Mouse (Mus musculus) layer of hippocampus, postnatal 25 days (tissue): ENCODE data around the gene Gm29776. TPM values are rescaled to one million over a fixed set of nuclear protein-coding genes. Genes with fewer than 3 reads are reported as not detected.

Experiments
- DNase-seq, 2 experiments: peaks; one replicate each; pipeline ENCODE4 v3.0.0; 2022; ENCODE audit warnings: mixed read lengths in 2 of 2, low spot score in 1 of 2; ENCODE audit errors: extremely low spot score in 1 of 2
- total RNA-seq, 2 experiments: library from RNA; stranded (reverse); gene quantifications; 2 replicates each; pipeline ENCODE4 v1.2.3; 2021

Gene Gm29776
- total RNA-seq, 2 experiments from 2014 or later, result not detected

- no peak for DNase-seq
These were observed 14.2 kb upstream of the Gm29776 start for GRCm38 (mm10) chr14:54712861-54713260.

- no peak for DNase-seq
These were observed 13.4 kb upstream of the Gm29776 start, which contains the start of gene Cebpe for GRCm38 (mm10) chr14:54712074-54712473. TSS of gene Cebpe (minus strand) at chr14:54712174.

DNA sequence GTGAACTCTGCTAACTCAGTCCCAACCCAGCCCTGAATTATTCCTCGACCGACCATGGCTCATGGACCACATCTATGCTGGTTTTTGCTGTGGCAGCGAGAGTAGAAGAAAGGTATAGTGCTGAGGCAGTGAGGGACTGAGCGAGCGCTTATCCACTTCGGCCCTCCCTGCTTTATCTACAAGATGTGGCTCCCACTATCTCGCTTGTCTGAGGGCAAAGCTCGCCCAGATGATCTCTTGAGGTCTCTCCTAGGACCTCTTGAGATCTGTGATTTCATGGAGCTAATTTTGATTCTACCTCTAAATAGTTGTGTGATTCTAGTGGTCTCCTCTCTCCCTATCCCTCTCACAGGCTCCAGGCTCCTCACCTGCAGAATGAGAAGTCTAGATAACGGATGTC, 10.4 kb upstream of the Gm29776 start:
- DNase-seq, result no peak

GRCm38 (mm10) chr14:54706589-54707320, 8.1 kb upstream of the Gm29776 start:
- no peak for DNase-seq

DNA sequence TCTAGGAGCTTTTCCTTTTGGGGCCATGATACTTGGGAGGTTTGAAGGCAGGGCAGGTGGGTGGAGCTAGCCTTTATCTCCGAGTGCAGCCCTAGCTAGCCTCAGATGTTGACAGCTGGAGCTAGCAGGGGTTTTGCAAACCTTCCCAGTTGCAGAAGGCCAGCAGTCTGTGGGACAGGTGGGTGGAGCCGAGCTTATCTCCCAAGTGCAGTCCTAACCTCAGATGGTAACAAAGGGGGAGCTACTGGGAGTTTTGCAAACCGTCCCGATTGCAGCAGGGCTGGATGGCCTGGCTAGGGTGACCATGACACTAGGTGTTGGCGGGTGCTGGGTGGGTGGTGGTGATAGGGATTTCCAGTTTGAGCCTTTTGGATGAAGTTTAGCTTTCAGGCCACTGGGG, 7.2 kb upstream of the Gm29776 start:
- DNase-seq, result no peak

GRCm38 (mm10) chr14:54703207-54703606, 4.6 kb upstream of the Gm29776 start:
- DNase-seq, result no peak

- DNase-seq, result peak; percentile 56 to 87
These were observed 2.7 kb upstream of the Gm29776 start for GRCm38 (mm10) chr14:54701298-54701697.

DNA sequence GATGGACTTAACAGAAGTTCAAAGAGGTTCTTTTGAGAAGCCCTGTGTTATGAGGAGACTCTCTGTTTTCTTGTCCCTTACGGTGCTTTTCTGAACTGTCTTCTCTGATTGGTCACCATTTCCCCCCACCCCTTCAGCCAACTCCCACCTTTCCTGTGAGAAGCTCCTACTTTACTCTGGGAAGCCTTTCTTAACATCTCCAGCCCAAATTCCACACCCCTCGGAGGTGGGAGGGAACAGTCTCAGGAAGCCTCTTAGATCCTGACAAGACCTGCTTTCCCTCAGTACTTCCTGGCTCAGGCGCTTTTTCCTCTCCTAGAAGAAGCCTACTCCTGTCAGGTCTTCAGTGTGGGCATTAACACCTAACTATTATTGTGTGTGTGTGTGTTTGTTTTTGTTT, 953 bp upstream of the Gm29776 start:
- DNase-seq, result no peak

GRCm38 (mm10) chr14:54696752-54697151, 1.9 kb downstream of the Gm29776 start:
- DNase-seq, result no peak

- no peak for DNase-seq
These were observed 3.6 kb downstream of the Gm29776 start for GRCm38 (mm10) chr14:54695042-54695441.

DNA sequence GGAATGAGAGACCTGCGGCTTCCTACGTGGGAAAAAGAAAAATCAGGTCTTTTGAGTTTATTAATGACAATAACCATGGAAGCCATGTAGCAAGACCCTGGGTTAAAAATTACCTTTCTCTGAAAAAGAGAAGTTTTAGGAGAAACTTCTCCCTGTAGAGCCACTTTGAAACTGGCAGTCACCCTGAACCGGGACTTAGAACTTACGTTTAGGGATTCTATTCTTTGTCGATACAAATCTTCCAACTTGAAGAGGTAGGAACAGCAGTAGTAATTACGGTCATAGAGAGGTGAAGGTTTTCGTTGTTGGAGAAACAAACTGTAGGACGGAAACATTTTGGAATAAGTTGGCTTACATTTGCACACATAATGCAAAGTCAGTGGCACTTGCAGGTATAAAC, 11.4 kb downstream of the Gm29776 start:
- no peak for DNase-seq

GRCm38 (mm10) chr14:54686522-54687143, 12.0 kb downstream of the Gm29776 start, which contains the start of gene Acin1:
TSS of gene Acin1 (minus strand) at chr14:54686931.
- peak; percentile 100 for DNase-seq

DNA sequence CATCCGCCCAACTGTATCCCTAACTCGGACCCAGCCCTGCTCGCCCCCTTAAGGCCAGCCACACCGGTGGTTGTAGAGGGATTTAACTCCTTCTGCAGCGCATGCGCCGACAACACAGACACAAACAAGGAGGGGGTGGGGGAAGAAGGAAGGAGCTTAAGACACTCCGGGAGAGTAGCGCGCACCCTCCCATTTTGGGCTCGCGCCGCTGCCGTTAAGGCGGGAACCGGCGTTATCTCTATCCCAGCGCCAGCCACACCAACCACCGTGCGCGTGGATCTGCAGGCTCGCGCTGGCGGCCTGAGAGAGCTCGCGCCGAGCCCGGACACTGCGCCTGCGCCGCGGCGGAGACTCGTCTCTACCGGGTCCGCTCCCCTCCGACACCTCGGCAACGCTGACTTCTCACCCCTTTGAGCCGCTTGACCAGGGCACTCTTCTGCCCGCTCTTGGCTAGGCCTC, 12.5 kb downstream of the Gm29776 start, which contains the start of gene 1700123O20Rik:
TSS of gene 1700123O20Rik (plus strand) at position 154 of the 459 bp plus-strand sequence.
- DNase-seq, result no peak

- no peak for DNase-seq
These were observed 13.2 kb downstream of the Gm29776 start for GRCm38 (mm10) chr14:54685471-54685870.

GRCm38 (mm10) chr14:54682396-54682795, 16.2 kb downstream of the Gm29776 start:
- no peak for DNase-seq

DNA sequence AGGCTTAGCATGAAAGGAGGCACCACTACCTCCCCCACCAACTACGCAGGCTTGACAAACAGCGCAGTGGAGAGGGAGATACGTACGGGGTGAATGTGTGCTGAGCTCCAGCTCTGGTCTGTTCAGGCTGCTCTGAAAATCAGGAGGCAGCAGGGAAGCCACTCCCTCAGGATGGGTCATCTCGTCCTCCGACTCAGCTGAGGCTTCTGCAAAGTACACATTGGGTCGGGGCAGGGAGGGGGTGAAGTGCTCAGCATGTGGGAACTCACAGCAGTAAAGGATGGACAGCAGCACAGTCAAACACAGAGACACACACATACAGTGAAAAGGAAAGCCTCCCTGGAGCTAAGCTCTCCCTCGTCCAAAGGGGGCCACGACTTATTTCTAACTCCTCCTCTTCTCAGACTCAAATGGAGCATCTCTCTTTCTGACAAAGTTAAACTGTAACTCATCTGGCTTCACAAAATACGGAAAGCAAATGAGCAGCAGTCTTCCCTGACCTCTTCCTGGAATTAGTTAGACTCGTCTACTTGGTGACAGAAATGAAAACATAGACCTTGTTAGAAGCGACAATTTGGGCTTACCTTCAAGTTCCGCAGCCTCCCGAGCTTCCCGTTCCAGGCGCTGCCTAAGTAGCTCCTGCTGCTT, 19.9 kb downstream of the Gm29776 start:
- DNase-seq, result no peak

GRCm38 (mm10) chr14:54676290-54676689, 22.3 kb downstream of the Gm29776 start:
- no peak for DNase-seq

DNA sequence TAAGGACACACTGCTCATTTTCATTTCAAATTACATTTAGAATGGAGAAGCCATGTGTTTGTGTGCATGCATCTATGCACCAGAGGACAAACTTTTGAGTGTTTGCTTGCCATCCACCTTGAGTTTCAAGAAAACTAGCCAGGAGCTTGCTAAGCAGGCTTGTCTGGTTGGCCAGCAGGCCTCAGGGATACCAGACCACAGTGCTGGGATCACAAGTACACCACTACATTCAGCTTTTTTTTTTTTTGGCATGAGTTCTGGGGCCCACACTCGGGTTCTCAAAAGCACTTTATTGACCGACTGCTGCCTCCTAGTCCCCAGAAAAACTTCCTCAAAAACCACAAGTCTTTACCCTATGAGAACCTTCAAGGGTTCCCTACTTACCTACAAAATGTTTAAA, 24.3 kb downstream of the Gm29776 start:
- DNase-seq, result no peak

DNA sequence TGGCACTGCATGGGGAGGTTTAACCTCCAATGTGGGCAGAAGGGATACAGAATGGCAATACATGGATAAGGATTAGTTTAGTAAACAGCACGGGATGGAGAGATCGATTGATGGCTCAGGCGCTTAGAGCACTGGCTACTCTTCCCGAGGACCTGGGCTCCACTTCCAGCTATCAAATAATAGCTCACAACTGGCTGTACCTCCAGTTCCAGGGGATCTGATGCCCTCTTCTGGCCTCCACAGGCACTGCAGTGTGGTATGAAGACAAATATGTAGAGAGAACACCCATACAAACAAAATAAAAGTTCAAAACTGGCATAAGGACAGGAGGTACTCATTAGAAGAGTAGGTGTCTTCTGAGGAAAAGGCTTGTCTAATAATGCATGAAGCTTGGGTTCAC, 29.3 kb downstream of the Gm29776 start:
- DNase-seq, result peak in 1 of 2 experiments; percentile 51

GRCm38 (mm10) chr14:54664477-54665222, 34.0 kb downstream of the Gm29776 start:
- DNase-seq, result no peak

DNA sequence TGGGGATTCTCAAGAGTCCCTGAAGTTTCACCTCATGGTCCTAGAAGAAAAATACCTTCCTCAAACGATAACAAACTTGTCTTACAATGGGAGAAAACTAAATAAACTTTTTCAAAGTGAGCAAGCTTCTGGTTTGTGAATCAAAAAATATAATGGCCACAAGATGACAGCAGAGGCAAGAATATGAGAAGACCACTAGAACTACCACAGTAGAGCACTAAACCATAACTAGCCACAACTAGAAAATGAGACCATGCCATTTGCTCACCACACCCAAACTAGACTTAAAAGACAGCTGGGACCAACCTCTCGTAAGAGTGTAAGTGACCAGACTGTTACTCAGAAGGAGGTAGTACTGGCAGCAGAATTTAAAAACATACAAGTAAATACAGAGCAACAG, 38.6 kb downstream of the Gm29776 start:
- DNase-seq, result no peak
